Mouse (Mus musculus) cortical plate, adult 2 months (tissue): ENCODE measurements around the gene F830045P16Rik. TPM values are rescaled to one million over a fixed set of nuclear protein-coding genes. Genes with fewer than 3 reads are reported as not detected.

Experiments used
- H3K27ac ChIP-seq: fragments of 200-500 bp; 2 replicates; pipeline ENCODE4 v1.5.1; 2012; ENCODE audit warnings: low read length, control low read depth, inconsistent platforms; ENCODE audit not compliant: insufficient read depth
- H3K4me1 ChIP-seq: fragments of 200-500 bp; 2 replicates; pipeline ENCODE4 v1.6.1; 2011; ENCODE audit warnings: low read length; ENCODE audit not compliant: control insufficient read depth, insufficient read depth
- H3K4me3 ChIP-seq: fragments of 200-500 bp; 2 replicates; pipeline ENCODE4 v1.5.1; 2011; ENCODE audit warnings: mild to moderate bottlenecking, low read length, control low read depth; ENCODE audit not compliant: insufficient read depth
- CTCF ChIP-seq: fragments of 200-500 bp; IDR thresholded peaks from 2 replicates; pipeline ENCODE4 v1.5.1; 2011; ENCODE audit warnings: mild to moderate bottlenecking, control low read depth, low read length; ENCODE audit not compliant: insufficient read depth; ENCODE audit errors: extremely low read depth
- POLR2A ChIP-seq: fragments of 200-500 bp; IDR thresholded peaks from 2 replicates; pipeline ENCODE4 v1.6.1; 2011; ENCODE audit warnings: mild to moderate bottlenecking, low read length, control low read depth; ENCODE audit not compliant: insufficient read depth; ENCODE audit errors: extremely low read depth
- polyA plus RNA-seq: library from polyadenylated mRNA; depleted of rRNA; stranded (reverse); fragments of >200 nt; gene quantifications from 2 replicates; pipeline ENCODE4 v1.2.3, GENCODE M21; 2012; rRNA removed

The F830045P16Rik gene
- polyA plus RNA-seq, 1 experiment, result not detected

- no peak overlapping the region for H3K27ac ChIP-seq
- H3K4me1 ChIP-seq, result no peaks in the 10 kb centered on the region
- no peak overlapping the region for H3K4me3 ChIP-seq
- TF ChIP-seq POLR2A, result no peak
- peak; percentile 30; the same call in 1 of the 2 replicates for TF ChIP-seq CTCF
Measured at GRCm38 (mm10) chr2:129435154-129435553, 101.2 kb downstream of the F830045P16Rik start.

DNA sequence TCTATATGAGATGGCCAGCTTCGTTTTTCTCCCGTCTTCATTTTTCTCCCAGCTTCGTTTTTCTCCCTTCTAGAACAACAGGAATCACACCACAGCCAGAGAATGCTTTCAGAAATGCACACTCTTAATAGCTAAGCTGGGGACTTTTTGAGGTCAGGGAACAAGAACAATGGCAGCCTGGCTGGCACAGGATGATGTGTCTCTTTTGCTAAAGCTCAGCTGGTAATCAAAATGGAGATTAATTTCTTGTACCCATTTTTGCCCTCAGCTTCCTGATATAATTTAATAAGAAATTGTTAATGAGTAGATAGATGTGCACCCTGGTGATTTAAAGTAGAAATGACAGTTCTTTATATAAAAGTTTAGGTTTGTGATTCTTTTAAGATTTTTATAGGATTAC lies 112.7 kb downstream of the F830045P16Rik start:
- no peak for TF ChIP-seq POLR2A
- TF ChIP-seq CTCF, result no peak
- Histone ChIP-seq H3K27ac (no peak overlapping the region), H3K4me3 (no peak overlapping the region), H3K4me1 (no peaks in the 10 kb centered on the region)

- Histone ChIP-seq H3K4me1 (no peaks in the 10 kb centered on the region), H3K27ac (no peak overlapping the region)
- TF ChIP-seq POLR2A, result no peak
Measured at GRCm38 (mm10) chr2:129420897-129421561, 115.4 kb downstream of the F830045P16Rik start.

DNA sequence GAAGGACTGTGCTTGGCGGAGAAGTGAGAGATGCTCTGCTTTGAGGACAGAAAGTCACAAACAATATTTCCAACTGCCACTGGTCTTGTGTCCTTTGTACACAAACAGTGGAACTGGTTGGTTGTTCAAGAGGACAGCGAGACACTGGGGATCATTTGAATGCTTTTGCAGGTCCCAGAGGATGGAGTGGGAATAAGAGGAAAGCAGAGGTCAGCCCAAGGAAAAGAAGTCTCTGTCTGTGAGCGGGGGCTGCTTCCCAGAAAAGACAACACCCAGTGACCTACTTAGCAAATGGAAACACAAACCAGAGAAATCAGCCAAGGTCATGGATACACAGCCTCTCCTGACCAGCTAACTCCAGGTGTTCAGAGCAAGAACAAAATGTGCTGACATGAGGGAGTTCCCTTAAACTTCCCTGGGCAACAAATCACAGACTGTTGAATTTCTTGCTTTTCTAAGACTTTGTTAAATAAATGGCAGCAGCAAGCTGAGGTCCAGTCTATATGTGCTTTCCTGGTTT lies 117.0 kb downstream of the F830045P16Rik start:
- H3K27ac ChIP-seq, result no peak overlapping the region
- H3K4me1 ChIP-seq, result peaks cover 3% of the 10 kb centered on the region
- no peak overlapping the region for H3K4me3 ChIP-seq
- TF ChIP-seq CTCF, result no peak
- no peak for TF ChIP-seq POLR2A

More at GRCm38 (mm10) chr2:129420897-129421561, 115.4 kb downstream of the F830045P16Rik start:
- no peak overlapping the region for H3K4me3 ChIP-seq

- Histone ChIP-seq H3K4me1 (peaks cover 6% of the 10 kb centered on the region), H3K27ac (no peak overlapping the region), H3K4me3 (no peak overlapping the region)
- no peak for TF ChIP-seq CTCF
- no peak for TF ChIP-seq POLR2A
Measured at GRCm38 (mm10) chr2:129414593-129414992, 121.8 kb downstream of the F830045P16Rik start.

DNA sequence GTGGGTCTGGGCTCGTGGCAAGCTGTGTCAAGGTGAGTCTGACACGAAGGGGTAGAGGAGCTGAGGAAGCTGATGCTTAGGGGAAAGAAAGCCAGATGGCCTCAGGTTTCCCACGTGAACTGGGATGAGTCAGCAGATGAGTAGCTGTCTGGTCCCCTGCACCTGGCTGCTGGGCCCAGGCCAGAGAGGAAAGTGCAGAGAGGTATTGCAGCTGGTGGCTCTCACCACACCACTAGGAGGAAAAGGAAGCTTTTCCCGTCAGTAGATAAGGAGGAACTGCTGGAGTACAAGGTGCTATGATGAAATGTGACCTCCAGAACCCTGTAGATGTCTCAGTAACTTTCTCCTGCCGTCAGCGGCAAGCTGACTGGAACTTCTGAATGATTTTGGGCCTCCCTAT lies 122.9 kb downstream of the F830045P16Rik start:
- H3K4me1 ChIP-seq, result peaks cover 6% of the 10 kb centered on the region
- no peak overlapping the region for H3K4me3 ChIP-seq
- no peak overlapping the region for H3K27ac ChIP-seq
- TF ChIP-seq CTCF (no peak), POLR2A (no peak)

DNA sequence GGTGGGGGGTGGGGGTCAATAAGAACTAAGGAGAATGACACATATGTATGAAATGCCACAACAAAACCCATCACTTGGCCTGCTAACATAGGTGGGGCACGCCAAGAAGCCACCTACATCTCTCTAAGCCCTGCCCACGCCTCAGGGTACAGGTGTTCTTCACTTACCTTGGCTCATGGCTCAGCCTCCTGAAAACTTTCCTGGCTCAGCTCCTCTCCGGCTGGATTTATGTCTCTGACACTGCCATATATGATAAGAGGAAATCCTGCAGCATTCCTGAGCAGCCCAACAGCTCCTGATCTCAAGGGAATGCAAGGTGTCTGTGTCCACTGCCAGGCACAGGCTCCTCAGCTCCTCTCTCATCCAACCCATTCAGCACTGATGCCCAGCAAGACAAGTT lies 124.8 kb downstream of the F830045P16Rik start:
- Histone ChIP-seq H3K4me3 (no peak overlapping the region), H3K27ac (no peak overlapping the region), H3K4me1 (peaks cover 6% of the 10 kb centered on the region)
- TF ChIP-seq POLR2A, result no peak
- no peak for TF ChIP-seq CTCF

DNA sequence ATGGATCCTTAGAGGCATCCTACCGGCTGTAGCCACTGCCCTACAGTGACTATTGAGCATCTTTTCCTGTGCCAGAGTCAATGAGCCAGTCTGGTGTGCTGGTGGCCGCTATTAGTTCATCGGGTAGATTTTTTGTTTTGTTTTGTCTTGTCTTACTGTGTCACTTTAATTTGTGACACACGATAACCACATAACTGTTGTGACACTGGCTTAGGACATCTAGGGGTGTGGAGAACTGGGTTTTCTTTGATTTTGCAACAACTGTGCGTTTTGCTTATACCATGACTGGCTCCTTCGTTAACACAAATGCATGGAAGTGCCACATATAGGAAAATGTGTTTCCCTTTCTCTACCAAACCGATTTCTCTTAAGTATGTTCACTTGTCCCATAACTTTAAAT lies 126.1 kb downstream of the F830045P16Rik start:
- TF ChIP-seq CTCF (no peak), POLR2A (no peak)
- Histone ChIP-seq H3K4me1 (peaks cover 6% of the 10 kb centered on the region), H3K27ac (no peak overlapping the region), H3K4me3 (no peak overlapping the region)

DNA sequence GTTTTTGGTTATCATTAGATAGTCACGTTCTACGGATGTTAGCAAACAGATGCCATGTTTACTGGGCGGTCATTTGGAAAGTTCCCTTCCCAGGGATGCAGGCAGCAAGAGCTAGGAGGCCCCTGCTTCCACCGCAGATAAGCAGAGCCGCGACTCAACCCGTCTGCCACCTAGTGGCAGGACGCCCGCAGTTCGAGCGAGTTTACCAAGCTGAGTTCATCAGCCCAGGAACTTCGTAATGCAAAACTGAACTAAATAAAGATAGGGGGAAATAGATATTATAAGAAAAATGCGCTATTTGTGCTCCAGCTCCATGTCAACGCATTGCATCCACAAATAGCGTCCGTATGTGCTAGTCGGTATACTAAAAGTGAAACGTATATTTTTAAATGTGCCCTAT lies 127.9 kb downstream of the F830045P16Rik start:
- H3K27ac ChIP-seq, result peak overlapping the region; percentile 74
- H3K4me3 ChIP-seq, result no peak overlapping the region
- TF ChIP-seq POLR2A (no peak), CTCF (peak; percentile 78)
- peaks cover 2% of the 10 kb centered on the region for H3K4me1 ChIP-seq

Other genes with a start within 250 kb of the F830045P16Rik start
- 0.26 and 0.50 TPM in 2 replicates for gene Ckap2l, start 239.4 kb downstream of the F830045P16Rik start, polyA plus RNA-seq
- 1.2 and 1.4 TPM in 2 replicates for gene Il1a, start 226.6 kb downstream of the F830045P16Rik start, polyA plus RNA-seq
- 0.46 and 0.91 TPM in 2 replicates for gene Il1b, start 165.5 kb downstream of the F830045P16Rik start, polyA plus RNA-seq
- gene Sirpa, start 56.2 kb upstream of the F830045P16Rik start, polyA plus RNA-seq, result 314 and 333 TPM in 2 replicates
- gene Pdyn, start 163.2 kb upstream of the F830045P16Rik start, polyA plus RNA-seq, result 17.5 and 24.1 TPM in 2 replicates